Mouse (Mus musculus) ovary, adult 18-20 months (tissue): Measurements from ENCODE around the gene Gm20388.

Experiments used
- DNase-seq: peaks from one replicate; pipeline ENCODE4 v3.0.0; 2022; ENCODE audit warnings: low spot score, mixed read lengths

The Gm20388 gene

GRCm38 (mm10) chr8:119915298-119915697 is 4.7 kb downstream of the Gm20388 start:
- no peak for DNase-seq

- DNase-seq: no peak
These were observed 5.7 kb downstream of the Gm20388 start for GRCm38 (mm10) chr8:119916237-119916892.

GRCm38 (mm10) chr8:119917415-119917814 is 6.8 kb downstream of the Gm20388 start:
- DNase-seq: no peak

GRCm38 (mm10) chr8:119918155-119918567 is 7.5 kb downstream of the Gm20388 start:
- no peak for DNase-seq

GRCm38 (mm10) chr8:119923259-119923658 is 12.6 kb downstream of the Gm20388 start:
- no peak for DNase-seq

- no peak for DNase-seq
These were observed 14.8 kb downstream of the Gm20388 start for GRCm38 (mm10) chr8:119925428-119925827.

- DNase-seq: no peak
These were observed 15.8 kb downstream of the Gm20388 start for GRCm38 (mm10) chr8:119926474-119926873.

GRCm38 (mm10) chr8:119927422-119928092 is 16.9 kb downstream of the Gm20388 start:
- DNase-seq: no peak

- DNase-seq: no peak
These were observed 20.7 kb downstream of the Gm20388 start for GRCm38 (mm10) chr8:119931317-119931716.

GRCm38 (mm10) chr8:119933681-119934080 is 23.0 kb downstream of the Gm20388 start:
- DNase-seq: no peak

- DNase-seq: no peak
These were observed 24.9 kb downstream of the Gm20388 start for GRCm38 (mm10) chr8:119935541-119935940.

GRCm38 (mm10) chr8:119938481-119938880 is 27.8 kb downstream of the Gm20388 start:
- no peak for DNase-seq

- no peak for DNase-seq
These were observed 28.7 kb downstream of the Gm20388 start for GRCm38 (mm10) chr8:119939336-119939735.

- no peak for DNase-seq
These were observed 30.8 kb downstream of the Gm20388 start for GRCm38 (mm10) chr8:119941471-119941870.

- no peak for DNase-seq
These were observed 33.0 kb downstream of the Gm20388 start for GRCm38 (mm10) chr8:119943616-119944015.

- peak; percentile 52 for DNase-seq
These were observed 33.6 kb downstream of the Gm20388 start for GRCm38 (mm10) chr8:119944096-119944811.

- no peak for DNase-seq
These were observed 35.8 kb downstream of the Gm20388 start for GRCm38 (mm10) chr8:119946326-119946865.

- no peak for DNase-seq
These were observed 37.0 kb downstream of the Gm20388 start for GRCm38 (mm10) chr8:119947653-119948052.

- no peak for DNase-seq
These were observed 37.7 kb downstream of the Gm20388 start for GRCm38 (mm10) chr8:119948340-119948739.

GRCm38 (mm10) chr8:119952282-119952681 is 41.6 kb downstream of the Gm20388 start:
- no peak for DNase-seq

GRCm38 (mm10) chr8:119952747-119953146 is 42.1 kb downstream of the Gm20388 start:
- DNase-seq: no peak

GRCm38 (mm10) chr8:119955333-119955732 is 44.7 kb downstream of the Gm20388 start:
- DNase-seq: no peak

GRCm38 (mm10) chr8:119958076-119958475 is 47.4 kb downstream of the Gm20388 start:
- no peak for DNase-seq
